Mouse (Mus musculus) limb, embryonic 11.5 days (tissue): ENCODE measurements around the gene Slc37a3. TPM values are rescaled to one million over a fixed set of nuclear protein-coding genes. Genes with fewer than 3 reads are reported as not detected.
"Not testable (repeated sequence)": the region's sequence is repeated elsewhere in the genome, so short reads cannot be mapped to it uniquely, and the experiment has no call there.

Experiments used
- ATAC-seq: fragments of 200-750 bp; cut with Nextera tagmentation; 2 replicates; pipeline ENCODE4 v1.8.0; 2017; ENCODE audit warnings: low read depth; ENCODE audit not compliant: insufficient number of reproducible peaks, low FRiP score, low TSS enrichment
- DNase-seq: peaks from one replicate; pipeline ENCODE4 v3.0.0-alpha.2; 2015; ENCODE audit warnings: low spot score
- H3K27ac ChIP-seq: fragments of 300-500 bp; sonication (generic); replicated peaks from 2 replicates; pipeline ENCODE4 v1.5.1; 2014; ENCODE audit warnings: low read depth, mild to moderate bottlenecking, low read length
- H3K27me3 ChIP-seq: fragments of 300-500 bp; sonication (generic); 2 replicates; pipeline ENCODE4 v1.6.1; 2014; ENCODE audit warnings: mild to moderate bottlenecking, low read length, mixed read lengths; ENCODE audit not compliant: control insufficient read depth, insufficient read depth
- H3K36me3 ChIP-seq: fragments of 300-500 bp; sonication (generic); 2 replicates; pipeline ENCODE4 v1.6.1; 2014; ENCODE audit warnings: mild to moderate bottlenecking, low read length, moderate library complexity, mixed read lengths; ENCODE audit not compliant: control insufficient read depth, insufficient read depth
- H3K4me1 ChIP-seq: fragments of 300-500 bp; sonication (generic); 2 replicates; pipeline ENCODE4 v1.6.1; 2014; ENCODE audit warnings: low read length, mixed read lengths; ENCODE audit not compliant: control insufficient read depth, insufficient read depth
- H3K4me2 ChIP-seq: fragments of 300-500 bp; sonication (generic); 2 replicates; pipeline ENCODE4 v1.6.1; 2014; ENCODE audit warnings: low read depth, mild to moderate bottlenecking, moderate library complexity; ENCODE audit not compliant: severe bottlenecking
- H3K4me3 ChIP-seq: fragments of 300-500 bp; sonication (generic); 2 replicates; pipeline ENCODE4 v1.5.1; 2014; ENCODE audit warnings: low read depth, low read length
- H3K9ac ChIP-seq: fragments of 300-500 bp; sonication (generic); 2 replicates; pipeline ENCODE4 v1.6.1; 2014; ENCODE audit warnings: mild to moderate bottlenecking, low read length
- H3K9me3 ChIP-seq: fragments of 300-500 bp; sonication (generic); 2 replicates; pipeline ENCODE4 v1.6.1; 2016; ENCODE audit warnings: low read length; ENCODE audit not compliant: control insufficient read depth
- WGBS: fragments of 180-500 bp; shearing (Covaris S2); extraction: QIAGEN DNeasy Blood & Tissue Kit; methylation state at CpG from one replicate; pipeline ENCODE4 v1.1.7; 2014; 5-methylcytosine and 5-hydroxymethylcytosine counted together
- polyA plus RNA-seq: library from polyadenylated mRNA; unstranded; fragments of >200 nt; fragmentation: Nextera tagmentation; extraction: Ambion mirVana; gene quantifications from 2 replicates; pipeline ENCODE4 v1.2.1, GENCODE M21; 2014

Slc37a3 gene
- polyA plus RNA-seq, 1 experiment from 2014 or later = 50.7 TPM

DNA sequence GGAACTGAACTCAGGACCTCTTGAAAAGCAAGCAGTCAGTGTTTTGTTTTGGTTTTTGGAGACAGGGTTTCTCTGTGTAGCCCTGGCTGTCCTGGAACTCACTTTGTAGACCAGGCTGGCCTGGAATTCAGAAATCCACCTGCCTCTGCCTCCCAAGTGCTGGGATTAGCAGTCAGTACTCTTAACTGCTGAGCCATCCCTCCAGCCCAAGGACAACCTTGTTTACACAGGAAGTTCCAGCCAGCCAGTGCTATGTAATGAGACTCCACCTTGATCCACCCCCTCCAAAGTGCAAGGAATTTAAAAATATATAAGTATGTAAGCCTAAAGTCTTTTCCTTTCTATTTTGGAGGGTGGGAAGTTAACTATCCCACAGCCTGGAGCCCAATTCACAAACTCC is 39.2 kb upstream of the Slc37a3 start:
- ATAC-seq, H3K27ac ChIP-seq, H3K27me3 ChIP-seq, H3K4me2 ChIP-seq, H3K4me3 ChIP-seq, H3K9ac ChIP-seq, H3K36me3 ChIP-seq, H3K9me3 ChIP-seq, DNase-seq, H3K4me1 ChIP-seq: not testable (repeated sequence)

DNA sequence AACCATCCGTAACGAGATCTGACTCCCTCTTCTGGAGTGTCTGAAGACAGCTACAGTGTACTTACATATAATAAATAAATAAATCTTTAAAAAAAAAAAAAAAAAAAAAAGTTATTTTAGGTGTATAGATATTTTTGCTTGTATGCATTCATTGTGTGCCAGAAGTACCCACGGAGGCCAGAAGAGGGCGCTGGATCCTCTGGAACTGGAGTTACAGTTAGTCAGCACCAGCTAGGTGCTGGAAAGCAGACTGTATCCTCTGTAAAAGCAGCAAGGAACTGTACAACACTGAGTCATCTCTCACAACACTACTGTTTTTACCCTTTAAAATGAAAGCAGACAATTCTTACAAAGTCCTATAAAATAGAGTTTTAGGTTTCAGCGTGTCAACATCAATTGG is 38.3 kb upstream of the Slc37a3 start:
- 41% methylated on average over 3 of the region's 5 CpGs for WGBS
- H3K4me1 ChIP-seq = peaks cover 3% of the 10 kb centered on the region; the same call in 1 of the 2 replicates

DNA sequence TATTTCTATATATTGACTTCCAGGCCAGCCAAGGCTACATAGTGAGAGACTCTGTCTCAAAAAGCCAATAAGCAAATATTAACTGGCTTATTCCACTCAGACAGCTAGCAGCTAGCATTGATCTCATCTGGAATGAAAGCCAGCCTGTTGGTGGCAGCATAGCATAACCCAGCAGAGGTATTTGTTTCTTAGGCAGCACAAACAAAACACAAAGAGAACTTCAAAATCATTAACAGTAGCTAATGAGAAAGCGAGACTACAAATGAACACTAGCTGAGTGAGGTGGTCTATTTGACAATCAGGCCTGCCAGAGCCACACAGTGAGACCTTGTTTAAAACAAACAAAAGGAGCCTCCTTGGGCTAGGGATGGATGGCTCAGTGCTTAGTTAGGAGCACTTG is 36.6 kb upstream of the Slc37a3 start:
- Histone ChIP-seq H3K27ac (no peak overlapping the region), H3K4me3 (no peak overlapping the region), H3K27me3 (peaks cover 6% of the 10 kb centered on the region; the same call in 1 of the 2 replicates), H3K4me1 (peaks cover 2% of the 10 kb centered on the region; the same call in 1 of the 2 replicates), H3K36me3 (no peaks in the 10 kb centered on the region), H3K4me2 (no peak overlapping the region), H3K9me3 (no peaks in the 10 kb centered on the region), H3K9ac (no peak overlapping the region)
- 80% methylated on average over 1 of the region's 1 CpGs for WGBS
- DNase-seq (no peak), ATAC-seq (no peak)

More for the DNA sequence above, 38.3 kb upstream of the Slc37a3 start:
- DNase-seq (peak; percentile 80), ATAC-seq (no peak)
- H3K4me3 ChIP-seq = no peak overlapping the region
- no peak overlapping the region for H3K4me2 ChIP-seq
- no peak overlapping the region for H3K27ac ChIP-seq
- H3K36me3 ChIP-seq = no peaks in the 10 kb centered on the region
- peaks cover 6% of the 10 kb centered on the region; the same call in 1 of the 2 replicates for H3K27me3 ChIP-seq
- H3K9ac ChIP-seq = no peak overlapping the region
- H3K9me3 ChIP-seq = no peaks in the 10 kb centered on the region

DNA sequence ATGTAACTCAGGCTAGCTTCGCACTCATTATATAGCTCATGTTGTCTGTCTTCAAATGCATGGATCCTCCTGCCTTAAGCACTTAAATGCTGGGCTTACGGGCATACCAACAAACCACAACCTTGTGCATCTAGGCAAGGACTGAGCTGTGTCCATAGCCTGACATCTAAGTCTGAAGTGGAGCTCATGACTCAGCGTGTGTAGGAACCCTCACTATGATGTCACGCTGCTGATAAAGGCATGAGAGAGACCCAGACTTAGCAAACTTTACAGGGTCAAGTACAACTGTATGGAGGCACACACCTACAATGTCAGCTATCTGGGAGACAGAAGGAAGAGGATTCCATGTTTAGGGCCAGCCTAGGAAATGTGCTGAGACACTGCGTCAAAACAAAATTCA is 29.0 kb upstream of the Slc37a3 start:
- Histone ChIP-seq H3K9ac (no peak overlapping the region), H3K4me3 (no peak overlapping the region), H3K27ac (no peak overlapping the region), H3K4me1 (no peaks in the 10 kb centered on the region), H3K4me2 (no peak overlapping the region), H3K36me3 (no peaks in the 10 kb centered on the region), H3K27me3 (no peaks in the 10 kb centered on the region), H3K9me3 (no peaks in the 10 kb centered on the region)
- DNase-seq (no peak), ATAC-seq (no peak)
- 95% methylated on average over 5 of the region's 5 CpGs for WGBS

DNA sequence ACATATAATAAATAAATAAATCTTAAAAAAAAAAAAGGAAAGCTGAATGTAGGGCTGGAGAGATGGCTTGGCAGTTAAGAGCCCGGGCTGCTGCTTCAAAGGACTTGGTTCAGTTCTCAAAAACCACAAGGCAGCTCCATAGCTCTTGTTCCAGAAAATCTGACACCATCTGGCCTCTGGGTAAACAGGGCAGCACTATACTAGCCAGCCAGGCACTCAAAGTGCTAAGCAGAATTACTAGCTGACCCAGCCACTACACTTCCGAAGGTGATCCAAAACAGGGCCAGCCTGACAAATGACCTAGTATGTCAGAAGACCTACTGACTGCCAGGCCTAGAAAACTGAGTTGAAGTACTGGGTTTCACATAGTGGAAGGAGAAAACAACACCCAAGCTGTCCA is 25.7 kb upstream of the Slc37a3 start:
- DNase-seq (no peak), ATAC-seq (no peak)
- Histone ChIP-seq H3K36me3 (no peaks in the 10 kb centered on the region), H3K9ac (no peak overlapping the region), H3K27ac (no peak overlapping the region), H3K4me3 (no peak overlapping the region), H3K9me3 (no peaks in the 10 kb centered on the region), H3K4me2 (no peak overlapping the region), H3K27me3 (no peaks in the 10 kb centered on the region), H3K4me1 (no peaks in the 10 kb centered on the region)
- WGBS = 70% methylated on average over 2 of the region's 2 CpGs

DNA sequence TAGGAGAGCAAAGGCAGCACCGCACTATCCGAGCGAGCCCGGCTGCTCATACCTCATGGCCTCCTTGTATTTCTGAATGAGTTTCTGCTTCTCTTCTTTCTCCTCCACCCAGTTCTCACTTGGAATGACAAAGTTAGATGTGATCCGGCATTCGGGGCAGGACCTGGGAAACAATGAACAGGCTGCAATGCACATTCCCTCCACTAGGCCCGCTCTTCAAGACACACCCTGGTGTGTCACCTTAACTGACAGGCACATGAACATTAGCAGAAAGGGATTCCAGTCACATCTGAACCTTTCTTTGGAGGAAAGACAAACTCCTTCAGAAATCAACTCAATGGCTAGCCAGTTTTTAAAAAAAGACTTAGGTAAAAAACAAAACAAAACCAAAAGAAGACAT is 22.9 kb upstream of the Slc37a3 start:
- Histone ChIP-seq H3K27me3 (no peaks in the 10 kb centered on the region), H3K4me1 (no peaks in the 10 kb centered on the region), H3K27ac (no peak overlapping the region), H3K9ac (no peak overlapping the region), H3K36me3 (no peaks in the 10 kb centered on the region), H3K4me3 (no peak overlapping the region), H3K9me3 (no peaks in the 10 kb centered on the region), H3K4me2 (no peak overlapping the region)
- ATAC-seq (no peak), DNase-seq (peak; percentile 51)
- WGBS = 80% methylated on average over 7 of the region's 7 CpGs

DNA sequence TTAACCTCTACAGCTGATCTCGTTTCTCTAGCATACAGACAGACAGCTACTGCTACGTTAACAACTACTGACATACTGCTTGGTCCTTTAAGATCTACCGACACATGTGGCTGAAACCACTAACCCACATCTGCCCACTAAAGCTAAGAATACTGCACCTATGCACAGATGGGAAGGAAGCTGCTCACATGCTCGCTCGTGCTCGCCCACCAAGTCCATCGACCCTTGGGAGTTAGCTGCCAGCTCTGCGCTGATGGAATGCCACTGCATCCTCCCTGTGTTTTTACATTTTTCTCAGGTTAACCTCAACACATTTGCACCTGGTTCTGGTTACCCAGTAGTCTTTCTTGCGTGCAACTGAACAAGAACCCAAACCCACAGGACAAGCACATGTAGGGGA is 20.9 kb upstream of the Slc37a3 start:
- no peaks in the 10 kb centered on the region for H3K9me3 ChIP-seq
- no peak overlapping the region for H3K27ac ChIP-seq
- WGBS = 86% methylated on average over 9 of the region's 9 CpGs
- no peaks in the 10 kb centered on the region for H3K4me1 ChIP-seq
- no peaks in the 10 kb centered on the region for H3K27me3 ChIP-seq
- no peak overlapping the region for H3K4me3 ChIP-seq
- H3K4me2 ChIP-seq = no peak overlapping the region
- DNase-seq (no peak), ATAC-seq (no peak)
- no peaks in the 10 kb centered on the region for H3K36me3 ChIP-seq
- H3K9ac ChIP-seq = no peak overlapping the region

DNA sequence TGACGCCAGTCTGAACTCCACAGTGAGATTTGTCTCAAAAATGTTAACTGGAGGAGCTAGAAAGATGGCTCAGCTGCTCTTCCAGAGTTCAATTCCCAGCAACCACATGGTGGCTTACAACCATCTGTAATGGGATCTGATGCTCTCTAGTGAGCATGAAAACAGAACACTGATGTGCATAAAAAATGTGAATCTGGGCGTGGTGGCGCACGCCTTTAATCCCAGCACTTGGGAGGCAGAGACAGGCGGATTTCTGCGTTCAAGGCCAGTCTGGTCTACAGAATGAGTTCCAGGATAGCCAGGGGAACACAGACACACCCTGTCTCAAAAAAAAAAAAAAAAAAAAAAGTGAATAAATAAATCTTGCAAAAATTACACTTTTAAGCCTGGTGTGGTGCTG is 19.6 kb upstream of the Slc37a3 start:
- Histone ChIP-seq H3K4me3 (no peak overlapping the region), H3K4me2 (no peak overlapping the region), H3K9ac (no peak overlapping the region), H3K27me3 (no peaks in the 10 kb centered on the region), H3K9me3 (no peaks in the 10 kb centered on the region), H3K4me1 (no peaks in the 10 kb centered on the region), H3K27ac (no peak overlapping the region), H3K36me3 (no peaks in the 10 kb centered on the region)
- ATAC-seq (no peak), DNase-seq (no peak)
- 96% methylated on average over 6 of the region's 6 CpGs for WGBS

DNA sequence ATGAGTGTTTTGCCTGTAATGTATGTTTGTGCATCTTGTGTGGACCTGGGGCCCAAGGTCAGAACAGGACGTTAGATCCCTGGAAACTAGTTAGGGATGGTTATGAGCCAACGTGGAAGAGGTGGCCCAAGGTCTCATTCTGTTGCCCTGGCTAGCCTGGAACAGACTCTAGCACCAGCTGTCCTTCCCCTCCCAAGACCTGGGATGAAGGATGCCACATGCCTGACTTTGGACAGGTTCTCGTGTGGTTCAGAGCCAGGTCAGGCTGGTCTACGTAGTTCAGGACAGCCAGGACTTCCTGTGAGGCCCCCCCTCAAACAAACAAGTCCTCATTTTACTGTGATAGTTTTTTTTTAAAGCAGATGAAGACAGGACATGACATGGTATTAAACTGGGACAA is 18.4 kb upstream of the Slc37a3 start:
- no peak overlapping the region for H3K4me3 ChIP-seq
- no peak overlapping the region for H3K9ac ChIP-seq
- DNase-seq (no peak), ATAC-seq (no peak)
- no peak overlapping the region for H3K4me2 ChIP-seq
- H3K27me3 ChIP-seq = no peaks in the 10 kb centered on the region
- no peak overlapping the region for H3K27ac ChIP-seq
- H3K9me3 ChIP-seq = no peaks in the 10 kb centered on the region
- H3K36me3 ChIP-seq = no peaks in the 10 kb centered on the region
- WGBS = 78% methylated on average over 4 of the region's 4 CpGs
- no peaks in the 10 kb centered on the region for H3K4me1 ChIP-seq
